Mouse (Mus musculus) C2C12 (cell line): ENCODE data around the gene Setmar. TPM values are rescaled to one million over a fixed set of nuclear protein-coding genes. Genes with fewer than 3 reads are reported as not detected.

Experiments used
- H3K27me3 ChIP-seq: one replicate; pipeline ENCODE4 v1.6.1; 2011; ENCODE audit not compliant: control insufficient read depth, insufficient read depth, insufficient read length
- H3K36me3 ChIP-seq: one replicate; pipeline ENCODE4 v1.6.1; 2011; ENCODE audit not compliant: control insufficient read depth, insufficient read depth
- H3K4me3 ChIP-seq: one replicate; pipeline ENCODE4 v1.5.1; 2011; ENCODE audit warnings: mild to moderate bottlenecking, control low read depth; ENCODE audit not compliant: poor library complexity, insufficient read depth, severe bottlenecking
- H3K79me2 ChIP-seq: one replicate; pipeline ENCODE4 v1.6.1; 2011; ENCODE audit not compliant: control insufficient read depth, insufficient read depth
- H3K79me3 ChIP-seq: one replicate; pipeline ENCODE4 v1.6.1; 2011; ENCODE audit warnings: low read depth, control low read depth
- H3ac ChIP-seq: one replicate; pipeline ENCODE3; 2011; ENCODE audit warnings: low read depth; ENCODE audit not compliant: control insufficient read depth, insufficient read length
- CEBPB ChIP-seq: IDR thresholded peaks from one replicate; pipeline ENCODE4 v1.6.1; 2011; ENCODE audit warnings: low read depth, mild to moderate bottlenecking, control low read depth, moderate library complexity
- CTCF ChIP-seq: IDR thresholded peaks from one replicate; pipeline ENCODE4 v1.5.1; 2011; ENCODE audit not compliant: control insufficient read depth, insufficient read depth, insufficient read length
- FOSL1 ChIP-seq: IDR thresholded peaks from one replicate; pipeline ENCODE4 v1.8.0; 2011; ENCODE audit warnings: mild to moderate bottlenecking, low read length; ENCODE audit not compliant: poor library complexity, insufficient read depth, severe bottlenecking
- MAX ChIP-seq: IDR thresholded peaks from one replicate; pipeline ENCODE4 v1.6.1; 2011; ENCODE audit warnings: mild to moderate bottlenecking, control low read depth
- MYOD1 ChIP-seq: IDR thresholded peaks from one replicate; pipeline ENCODE4 v1.6.1; 2011; ENCODE audit warnings: low read depth; ENCODE audit not compliant: control insufficient read depth, insufficient read length
- MYOG ChIP-seq: IDR thresholded peaks from one replicate; pipeline ENCODE4 v1.6.1; 2011; ENCODE audit not compliant: control insufficient read depth, insufficient read length; ENCODE audit errors: extremely low read depth
- USF1 ChIP-seq: IDR thresholded peaks from one replicate; pipeline ENCODE4 v1.6.1; 2011; ENCODE audit warnings: low read depth, mild to moderate bottlenecking, control low read depth, moderate library complexity
- polyA plus RNA-seq: library from polyadenylated mRNA; unstranded; fragments of >200 nt; fragmentation: generic; extraction: Trizol; gene quantifications from one replicate; pipeline ENCODE4 v1.2.1, GENCODE M21; 2012; ENCODE audit warnings: missing spikeins

Setmar gene
- polyA plus RNA-seq, 1 experiment, result 1.2 TPM

GRCm38 (mm10) chr6:108101936-108102830 is 37.3 kb downstream of the Setmar start:
- Histone ChIP-seq H3K79me3 (no peaks in the 10 kb centered on the region), H3ac (no peak overlapping the region), H3K36me3 (peaks cover 4% of the 10 kb centered on the region), H3K4me3 (no peak overlapping the region), H3K27me3 (no peaks in the 10 kb centered on the region), H3K79me2 (no peaks in the 10 kb centered on the region)
- TF ChIP-seq CTCF (no peak), MAX (no peak), CEBPB (no peak), USF1 (no peak), MYOD1 (no peak), FOSL1 (no peak), MYOG (no peak)

- no peaks in the 10 kb centered on the region for H3K79me2 ChIP-seq
- H3K36me3 ChIP-seq, result peaks cover 4% of the 10 kb centered on the region
- H3K27me3 ChIP-seq, result no peaks in the 10 kb centered on the region
- no peaks in the 10 kb centered on the region for H3K79me3 ChIP-seq
- no peak overlapping the region for H3K4me3 ChIP-seq
- H3ac ChIP-seq, result no peak overlapping the region
- TF ChIP-seq CTCF, result no peak
These were observed 42.5 kb downstream of the Setmar start for GRCm38 (mm10) chr6:108107376-108107775.

GRCm38 (mm10) chr6:108110336-108110735 is 45.5 kb downstream of the Setmar start:
- Histone ChIP-seq H3ac (no peak overlapping the region), H3K4me3 (no peak overlapping the region), H3K27me3 (no peaks in the 10 kb centered on the region), H3K36me3 (peaks cover 4% of the 10 kb centered on the region), H3K79me3 (no peaks in the 10 kb centered on the region), H3K79me2 (no peaks in the 10 kb centered on the region)
- no peak for TF ChIP-seq FOSL1
- TF ChIP-seq MAX, result no peak
- TF ChIP-seq USF1, result no peak
- TF ChIP-seq CTCF, result no peak
- TF ChIP-seq MYOD1, result no peak
- TF ChIP-seq CEBPB, result no peak
- no peak for TF ChIP-seq MYOG

- Histone ChIP-seq H3K27me3 (no peaks in the 10 kb centered on the region), H3K79me2 (no peaks in the 10 kb centered on the region), H3K4me3 (no peak overlapping the region), H3K79me3 (no peaks in the 10 kb centered on the region), H3K36me3 (no peaks in the 10 kb centered on the region), H3ac (no peak overlapping the region)
- TF ChIP-seq MYOG (no peak), MYOD1 (no peak), USF1 (no peak), FOSL1 (no peak), CTCF (no peak), MAX (no peak), CEBPB (no peak)
These were observed 46.8 kb downstream of the Setmar start for GRCm38 (mm10) chr6:108111693-108112092.

GRCm38 (mm10) chr6:108114971-108115370 is 50.1 kb downstream of the Setmar start:
- H3K79me3 ChIP-seq, result no peaks in the 10 kb centered on the region
- no peaks in the 10 kb centered on the region for H3K79me2 ChIP-seq
- no peak overlapping the region for H3ac ChIP-seq
- no peaks in the 10 kb centered on the region for H3K27me3 ChIP-seq
- H3K4me3 ChIP-seq, result no peak overlapping the region
- TF ChIP-seq USF1 (no peak), MAX (no peak), MYOD1 (no peak), CTCF (no peak), CEBPB (no peak), MYOG (no peak), FOSL1 (no peak)
- no peaks in the 10 kb centered on the region for H3K36me3 ChIP-seq

- H3K27me3 ChIP-seq, result no peaks in the 10 kb centered on the region
- H3K36me3 ChIP-seq, result no peaks in the 10 kb centered on the region
- no peak overlapping the region for H3K4me3 ChIP-seq
- H3K79me3 ChIP-seq, result no peaks in the 10 kb centered on the region
- H3ac ChIP-seq, result no peak overlapping the region
- TF ChIP-seq MYOD1 (no peak), USF1 (no peak), MYOG (no peak), CTCF (no peak), MAX (no peak), CEBPB (no peak), FOSL1 (no peak)
- H3K79me2 ChIP-seq, result no peaks in the 10 kb centered on the region
These were observed 53.0 kb downstream of the Setmar start for GRCm38 (mm10) chr6:108117881-108118280.
